Mouse (Mus musculus): ENCODE measurements at regions not wholly inside any gene's neighbourhood (a gene's known extent, or its start where the extent isn't known, plus 50 kb on each side); places are given as distances from the start of the nearest gene placed in this dataset.

DNA sequence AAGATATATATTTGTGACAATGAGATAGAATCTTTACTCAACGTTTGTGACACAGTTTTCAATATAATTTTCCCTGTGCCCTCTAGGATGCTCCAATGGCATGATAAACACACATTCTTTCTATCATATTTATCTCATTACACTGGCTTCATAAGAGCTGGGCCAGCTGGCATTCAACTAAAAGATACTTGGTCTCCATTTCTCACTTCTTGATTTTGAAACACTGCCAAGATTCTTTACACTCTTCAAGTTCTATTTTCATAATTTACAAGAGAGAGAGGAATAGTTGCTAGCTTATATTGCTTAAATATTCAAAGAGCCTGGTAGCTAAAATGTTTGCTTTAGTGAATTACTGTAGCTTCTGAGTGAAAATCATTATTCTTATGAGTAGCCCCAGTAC, 552.3 kb upstream of the Celf2 start:
- no peak for TF ChIP-seq GABPA (IDR thresholded peaks at IDR 0.05; ENCODE audit: insufficient replicate concordance, low read depth, low read length)
- no peak for TF ChIP-seq NELFE (IDR thresholded peaks at IDR 0.05; ENCODE audit: low read depth, low read length)
- no peak for TF ChIP-seq MAZ (IDR thresholded peaks at IDR 0.05; ENCODE audit: low read depth, low read length)
- no peak for TF ChIP-seq PAX5 (IDR thresholded peaks at IDR 0.05; ENCODE audit: low read length)
- TF ChIP-seq KAT2A (IDR thresholded peaks at IDR 0.05; ENCODE audit: insufficient replicate concordance, low read length), result no peak
- TF ChIP-seq TCF12 (IDR thresholded peaks at IDR 0.05; ENCODE audit: low read depth, low read length), result no peak
- no peak for TF ChIP-seq EP300 (IDR thresholded peaks at IDR 0.05; ENCODE audit: low read length)
- no peak for TF ChIP-seq MEF2A (IDR thresholded peaks at IDR 0.05; ENCODE audit: borderline replicate concordance, low read depth, low read length)
- no peak for TF ChIP-seq BHLHE40 (IDR thresholded peaks at IDR 0.05; ENCODE audit: low read depth, low read length)
- no peak for TF ChIP-seq SIN3A (IDR thresholded peaks at IDR 0.05; ENCODE audit: low read length)
- TF ChIP-seq IRF4 (IDR thresholded peaks at IDR 0.05; ENCODE audit: low read depth, low read length), result no peak
- no peak for TF ChIP-seq TBP (conservative IDR thresholded peaks at IDR 0.05; ENCODE audit: low read depth, low read length)
- no peak for TF ChIP-seq ETS1 (conservative IDR thresholded peaks at IDR 0.05; ENCODE audit: low read depth, low read length)
- TF ChIP-seq USF1 (IDR thresholded peaks at IDR 0.05; ENCODE audit: low read depth, low read length), result no peak
- dilution Hi-C loops (cut with MboI; ENCODE audit: extremely low pct_ligation_motif_present, extremely low pct_unique_long_range_greater_than_20kb, low sequenced_read_pairs) (no loop called here), in situ Hi-C loops (cut with MboI; ENCODE audit: low pct_ligation_motif_present, low pct_unique_long_range_greater_than_20kb, low sequenced_read_pairs) (no loop called here)

DNA sequence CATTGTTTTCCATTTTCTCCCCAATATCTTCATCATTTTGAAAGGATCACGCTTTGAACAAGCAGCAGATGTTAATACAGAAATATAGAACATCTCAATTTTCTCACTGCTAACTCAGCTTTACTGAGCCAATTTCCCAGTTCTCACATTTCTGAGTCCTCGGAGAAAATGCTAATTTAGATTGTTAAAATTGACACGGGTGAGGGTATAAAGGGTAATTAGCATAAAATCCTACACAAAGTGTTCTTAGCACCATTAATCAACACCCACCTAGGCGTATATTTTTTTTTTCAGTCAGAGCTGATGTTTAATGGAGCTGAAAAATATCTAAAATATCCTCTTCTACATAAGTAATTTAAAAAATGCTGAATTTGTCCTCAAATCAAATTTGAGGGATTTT, 519.8 kb upstream of the Celf2 start:
- no peak overlapping the region for H3K27ac ChIP-seq (ENCODE audit: insufficient read depth, low read depth)
- in situ Hi-C loops (cut with MboI; ENCODE audit: low pct_ligation_motif_present, low pct_unique_long_range_greater_than_20kb, low sequenced_read_pairs) (no loop called here), dilution Hi-C loops (cut with MboI; ENCODE audit: extremely low pct_ligation_motif_present, extremely low pct_unique_long_range_greater_than_20kb, low sequenced_read_pairs) (no loop called here)
- no peaks in the 10 kb centered on the region for H3K36me3 ChIP-seq (replicated peaks in 1 of 2; ENCODE audit: control insufficient read depth in 1 of 2, insufficient read depth in 1 of 2, low read length in 1 of 2)
- H3K9me3 ChIP-seq (replicated peaks; ENCODE audit: low read length), result no peaks in the 10 kb centered on the region
- TF ChIP-seq EP300 (IDR thresholded peaks at IDR 0.05; ENCODE audit: low read length) (no peak), ETS1 (conservative IDR thresholded peaks at IDR 0.05; ENCODE audit: low read depth, low read length) (no peak), GABPA (IDR thresholded peaks at IDR 0.05; ENCODE audit: insufficient replicate concordance, low read depth, low read length) (no peak), CTCF (conservative IDR thresholded peaks at IDR 0.05 in 1 of 2, IDR thresholded peaks at IDR 0.05 in 1 of 2; ENCODE audit: low read depth in 2 of 2, low read length in 2 of 2) (no peak)
- H3K79me2 ChIP-seq (replicated peaks; ENCODE audit: control insufficient read depth, extremely low read depth, insufficient read depth, poor library complexity, severe bottlenecking), result no peaks in the 10 kb centered on the region
- H3K4me3 ChIP-seq (replicated peaks in 1 of 3; ENCODE audit: low read depth in 2 of 3, low read length in 2 of 3, poor library complexity in 1 of 3), result no peak overlapping the region
- H3K9ac ChIP-seq (ENCODE audit: insufficient read depth, low read depth), result no peak overlapping the region
- H3K4me1 ChIP-seq (ENCODE audit: control insufficient read depth in 1 of 2, insufficient read depth in 2 of 2), result no peaks in the 10 kb centered on the region
- DNase-seq (ENCODE audit: extremely low read depth), result no peak
- H3K4me2 ChIP-seq (ENCODE audit: insufficient read depth, low read depth, poor library complexity, severe bottlenecking), result no peak overlapping the region
- H3K27me3 ChIP-seq (replicated peaks), result no peaks in the 10 kb centered on the region

More for the DNA sequence above, 552.3 kb upstream of the Celf2 start:
- Histone ChIP-seq H3K4me3 (replicated peaks in 1 of 3; ENCODE audit: low read depth in 2 of 3, low read length in 2 of 3, poor library complexity in 1 of 3) (no peak overlapping the region), H3K36me3 (replicated peaks in 1 of 2; ENCODE audit: control insufficient read depth in 1 of 2, insufficient read depth in 1 of 2, low read length in 1 of 2) (no peaks in the 10 kb centered on the region), H3K9me3 (replicated peaks; ENCODE audit: low read length) (no peaks in the 10 kb centered on the region), H3K27ac (ENCODE audit: insufficient read depth, low read depth) (no peak overlapping the region), H3K4me2 (ENCODE audit: insufficient read depth, low read depth, poor library complexity, severe bottlenecking) (no peak overlapping the region), H3K79me2 (replicated peaks; ENCODE audit: control insufficient read depth, extremely low read depth, insufficient read depth, poor library complexity, severe bottlenecking) (no peaks in the 10 kb centered on the region), H3K4me1 (ENCODE audit: control insufficient read depth in 1 of 2, insufficient read depth in 2 of 2) (no peaks in the 10 kb centered on the region), H3K27me3 (replicated peaks) (no peaks in the 10 kb centered on the region), H3K9ac (ENCODE audit: insufficient read depth, low read depth) (no peak overlapping the region)
- no peak for DNase-seq (ENCODE audit: extremely low read depth)

Measured in CH12.LX (cell line).